Mouse (Mus musculus): ENCODE results near the gene Fgf3. TPM values are rescaled to one million over a fixed set of nuclear protein-coding genes. Genes with fewer than 3 reads are reported as not detected.

Fgf3 gene
- total RNA-seq (2021): not detected

- DNase-seq: no peak
- intact Hi-C loops (cut with DNase I): no loop called here
Observed at GRCm38 (mm10) chr7:144837891-144838488, at the start of gene Fgf3. Gene Fgf3, plus strand, starts transcription at chr7:144838083.

- intact Hi-C loops (cut with DNase I): no loop called here
Observed at GRCm38 (mm10) chr7:144788631-144789030, 49.3 kb upstream of the Fgf3 start.

GRCm38 (mm10) chr7:144789601-144790556 is 48.0 kb upstream of the Fgf3 start:
- no peak for DNase-seq
- intact Hi-C loops (cut with DNase I): no loop called here

More at GRCm38 (mm10) chr7:144788631-144789030, 49.3 kb upstream of the Fgf3 start:
- no peak for DNase-seq

- DNase-seq: no peak
- intact Hi-C loops (cut with DNase I): no loop called here
Observed at GRCm38 (mm10) chr7:144791426-144791825, 46.5 kb upstream of the Fgf3 start.

GRCm38 (mm10) chr7:144793296-144793695 is 44.6 kb upstream of the Fgf3 start:
- intact Hi-C loops (cut with DNase I): no loop called here
- DNase-seq: no peak

GRCm38 (mm10) chr7:144795976-144796474 is 41.9 kb upstream of the Fgf3 start:
- DNase-seq: no peak
- intact Hi-C loops (cut with DNase I): no loop called here

GRCm38 (mm10) chr7:144796986-144797735 is 40.7 kb upstream of the Fgf3 start:
- intact Hi-C loops (cut with DNase I): no loop called here

GRCm38 (mm10) chr7:144798471-144798870 is 39.4 kb upstream of the Fgf3 start:
- intact Hi-C loops (cut with DNase I): loop anchor here (1.0 kb wide), 1 partner anchor 97 kb away; no protein-coding TSS in a partner anchor
- DNase-seq: no peak

More at GRCm38 (mm10) chr7:144796986-144797735, 40.7 kb upstream of the Fgf3 start:
- DNase-seq: no peak

- intact Hi-C loops (cut with DNase I): no loop called here
- no peak for DNase-seq
Observed at GRCm38 (mm10) chr7:144807036-144807435, 30.8 kb upstream of the Fgf3 start.

GRCm38 (mm10) chr7:144807976-144808577 is 29.8 kb upstream of the Fgf3 start:
- intact Hi-C loops (cut with DNase I): no loop called here

GRCm38 (mm10) chr7:144811521-144811920 is 26.4 kb upstream of the Fgf3 start:
- intact Hi-C loops (cut with DNase I): no loop called here
- no peak for DNase-seq

More at GRCm38 (mm10) chr7:144807976-144808577, 29.8 kb upstream of the Fgf3 start:
- no peak for DNase-seq

GRCm38 (mm10) chr7:144821901-144822300 is 16.0 kb upstream of the Fgf3 start:
- no peak for DNase-seq
- intact Hi-C loops (cut with DNase I): no loop called here

GRCm38 (mm10) chr7:144823988-144824387 is 13.9 kb upstream of the Fgf3 start:
- intact Hi-C loops (cut with DNase I): no loop called here
- DNase-seq: peak; percentile 26 to 32

- intact Hi-C loops (cut with DNase I): no loop called here
Observed at GRCm38 (mm10) chr7:144828369-144828768, 9.5 kb upstream of the Fgf3 start.

GRCm38 (mm10) chr7:144838522-144839503 is 930 bp downstream of the Fgf3 start:
- intact Hi-C loops (cut with DNase I): no loop called here
- no peak for DNase-seq

More at GRCm38 (mm10) chr7:144828369-144828768, 9.5 kb upstream of the Fgf3 start:
- no peak for DNase-seq

- intact Hi-C loops (cut with DNase I): loop anchor here (1.0 kb wide), 1 partner anchor 49 kb away; no protein-coding TSS in a partner anchor
- DNase-seq: peak; percentile 24 to 42
Observed at GRCm38 (mm10) chr7:144846158-144846557, 8.3 kb downstream of the Fgf3 start.

- no peak for DNase-seq
- intact Hi-C loops (cut with DNase I): no loop called here
Observed at GRCm38 (mm10) chr7:144847067-144847466, 9.2 kb downstream of the Fgf3 start, which contains the start of gene Fgf4. Gene Fgf4, plus strand, starts transcription at chr7:144847367.

GRCm38 (mm10) chr7:144851321-144851720 is 13.4 kb downstream of the Fgf3 start:
- DNase-seq: no peak
- intact Hi-C loops (cut with DNase I): no loop called here

- intact Hi-C loops (cut with DNase I): no loop called here
- DNase-seq: no peak
Observed at GRCm38 (mm10) chr7:144854966-144855365, 17.1 kb downstream of the Fgf3 start.

Data from heart, postnatal 36 days (tissue).